Mouse (Mus musculus): Measurements from ENCODE around the gene Ube2g2. TPM values are rescaled to one million over a fixed set of nuclear protein-coding genes. Genes with fewer than 3 reads are reported as not detected.

Gene Ube2g2
- total RNA-seq, 2 experiments from 2014 or later, result 6.1 to 10.5 TPM

DNA sequence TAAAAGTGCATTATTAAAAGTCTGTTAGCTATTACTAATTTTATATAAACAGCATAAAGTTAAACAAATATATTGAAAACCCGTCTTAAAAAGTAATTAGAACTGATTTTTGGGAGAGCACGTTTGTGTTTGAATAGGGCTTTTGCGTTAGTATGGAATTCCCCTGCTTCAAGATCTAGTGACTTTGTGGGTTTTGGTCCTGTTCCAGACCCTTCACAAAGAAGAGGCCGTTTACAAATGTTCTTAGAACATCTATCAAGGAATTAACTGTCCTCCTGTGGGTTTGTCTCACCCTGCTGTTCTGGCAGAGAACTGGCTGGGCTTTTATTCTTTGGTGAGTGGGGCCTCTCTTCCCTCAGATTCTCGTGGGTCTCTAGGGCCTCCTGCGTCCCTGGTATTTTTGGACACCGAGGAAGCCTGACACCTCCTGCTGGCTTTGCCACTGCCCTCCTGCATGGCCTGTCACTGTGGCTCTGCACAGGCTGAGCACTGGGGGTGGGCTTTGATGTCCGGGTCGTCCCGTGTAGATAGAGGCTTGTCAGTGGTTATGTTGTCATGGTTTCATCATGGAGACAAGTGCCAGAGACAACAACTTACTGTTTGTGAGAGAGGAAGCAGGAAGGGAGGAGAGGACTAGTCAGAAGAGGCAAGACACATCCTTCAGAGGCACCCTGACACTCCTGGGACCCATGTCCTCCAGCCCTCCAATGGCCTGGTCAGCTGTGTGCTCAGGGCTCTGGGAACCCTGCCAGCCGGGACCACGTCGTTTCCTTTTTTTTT lies 12.6 kb downstream of the Ube2g2 start:
- ATAC-seq (replicated peaks; ENCODE audit: low FRiP score, poor library complexity, severe bottlenecking), result no peak

- no peak for ATAC-seq (replicated peaks; ENCODE audit: low FRiP score, poor library complexity, severe bottlenecking)
These were observed 14.3 kb downstream of the Ube2g2 start for GRCm38 (mm10) chr10:77636234-77636922.

- ATAC-seq (replicated peaks; ENCODE audit: low FRiP score, poor library complexity, severe bottlenecking), result no peak
These were observed 16.9 kb downstream of the Ube2g2 start for GRCm38 (mm10) chr10:77638956-77639355.

GRCm38 (mm10) chr10:77643160-77643559 lies 21.1 kb downstream of the Ube2g2 start:
- ATAC-seq (replicated peaks; ENCODE audit: low FRiP score, poor library complexity, severe bottlenecking), result no peak

GRCm38 (mm10) chr10:77645571-77645970 lies 23.5 kb downstream of the Ube2g2 start:
- no peak for ATAC-seq (replicated peaks; ENCODE audit: low FRiP score, poor library complexity, severe bottlenecking)

- no peak for ATAC-seq (replicated peaks; ENCODE audit: low FRiP score, poor library complexity, severe bottlenecking)
These were observed 25.4 kb downstream of the Ube2g2 start for GRCm38 (mm10) chr10:77647461-77647860.

DNA sequence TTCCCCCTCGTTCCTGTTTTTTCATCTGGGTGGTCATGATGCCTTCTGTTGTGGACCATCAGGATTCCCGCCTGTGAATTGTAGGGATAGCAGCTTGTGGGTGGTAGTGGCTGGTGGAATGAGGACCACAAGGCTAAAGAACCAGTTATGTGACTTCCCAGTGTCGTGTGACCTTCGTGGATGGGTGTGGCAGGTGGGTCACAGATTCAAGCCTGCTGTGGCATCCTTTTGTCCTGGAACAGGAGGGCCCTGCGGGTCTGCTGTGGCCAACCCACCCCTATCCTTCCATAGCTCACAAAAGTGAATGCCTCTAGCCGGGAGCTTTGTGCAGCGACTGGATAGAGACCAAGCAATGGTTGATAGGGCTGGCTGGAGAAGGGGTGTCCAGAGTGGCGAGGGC lies 25.8 kb downstream of the Ube2g2 start:
- ATAC-seq (replicated peaks; ENCODE audit: low FRiP score, poor library complexity, severe bottlenecking), result no peak

DNA sequence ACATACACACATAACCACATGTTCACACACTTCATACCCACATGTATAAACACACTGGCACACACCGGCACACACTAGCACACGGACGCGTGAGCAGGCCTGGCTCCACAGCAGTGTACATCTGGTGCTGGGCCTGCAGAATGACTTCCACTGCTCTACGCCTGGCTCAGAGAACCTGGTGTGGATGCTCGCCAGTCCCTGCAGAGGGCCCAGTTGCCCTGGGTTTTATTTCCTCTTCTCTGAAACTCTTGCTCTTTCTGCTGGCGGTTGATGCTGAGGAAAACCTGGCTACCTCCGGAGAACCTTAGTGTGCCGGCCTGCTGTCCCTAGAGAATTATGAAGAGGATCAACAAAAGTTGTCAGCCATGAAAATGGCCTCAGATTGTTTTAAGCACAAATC lies 30.0 kb downstream of the Ube2g2 start:
- no peak for ATAC-seq (replicated peaks; ENCODE audit: low FRiP score, poor library complexity, severe bottlenecking)

GRCm38 (mm10) chr10:77658286-77658994 lies 36.4 kb downstream of the Ube2g2 start:
- no peak for ATAC-seq (replicated peaks; ENCODE audit: low FRiP score, poor library complexity, severe bottlenecking)

DNA sequence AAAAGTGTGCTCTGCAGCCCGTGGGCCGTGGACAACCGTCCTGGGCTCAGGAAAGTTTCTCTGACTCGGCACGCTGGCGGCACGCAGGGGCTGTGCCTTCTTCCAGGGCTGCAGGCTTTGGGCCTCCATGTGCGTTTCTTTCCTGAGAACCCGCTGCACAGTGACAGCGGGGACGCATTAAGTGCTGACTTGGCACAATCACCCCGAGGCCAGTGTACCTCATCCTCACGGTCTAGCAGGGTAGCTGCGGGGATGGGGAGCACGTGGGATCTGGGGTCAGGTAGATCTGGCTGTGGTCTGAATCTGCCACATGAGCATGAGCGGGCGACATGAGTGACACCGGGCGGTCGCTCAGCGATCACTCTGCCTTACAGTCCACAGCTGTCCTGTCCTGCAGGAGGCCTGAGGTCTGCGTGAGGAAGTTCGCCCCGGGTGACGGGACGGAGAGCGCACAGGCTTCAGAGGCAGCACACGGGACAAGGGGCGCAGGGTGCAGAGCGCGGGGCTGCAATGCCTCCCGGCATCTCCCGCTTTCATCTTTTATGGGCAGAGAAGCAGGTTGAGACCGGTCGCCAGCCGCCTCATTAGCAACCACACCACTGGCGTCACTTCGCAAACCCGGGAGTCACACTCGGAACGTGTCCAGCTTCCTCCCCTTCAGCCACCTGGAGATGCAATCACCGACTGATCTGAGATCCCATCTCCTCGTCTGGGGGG lies 42.0 kb downstream of the Ube2g2 start:
- ATAC-seq (replicated peaks; ENCODE audit: low FRiP score, poor library complexity, severe bottlenecking), result no peak

- ATAC-seq (replicated peaks; ENCODE audit: low FRiP score, poor library complexity, severe bottlenecking), result no peak
These were observed 44.3 kb downstream of the Ube2g2 start for GRCm38 (mm10) chr10:77666342-77666741.

- no peak for ATAC-seq (replicated peaks; ENCODE audit: low FRiP score, poor library complexity, severe bottlenecking)
These were observed 45.3 kb downstream of the Ube2g2 start for GRCm38 (mm10) chr10:77667402-77667801.

- no peak for ATAC-seq (replicated peaks; ENCODE audit: low FRiP score, poor library complexity, severe bottlenecking)
These were observed 48.6 kb downstream of the Ube2g2 start for GRCm38 (mm10) chr10:77670710-77671109.

DNA sequence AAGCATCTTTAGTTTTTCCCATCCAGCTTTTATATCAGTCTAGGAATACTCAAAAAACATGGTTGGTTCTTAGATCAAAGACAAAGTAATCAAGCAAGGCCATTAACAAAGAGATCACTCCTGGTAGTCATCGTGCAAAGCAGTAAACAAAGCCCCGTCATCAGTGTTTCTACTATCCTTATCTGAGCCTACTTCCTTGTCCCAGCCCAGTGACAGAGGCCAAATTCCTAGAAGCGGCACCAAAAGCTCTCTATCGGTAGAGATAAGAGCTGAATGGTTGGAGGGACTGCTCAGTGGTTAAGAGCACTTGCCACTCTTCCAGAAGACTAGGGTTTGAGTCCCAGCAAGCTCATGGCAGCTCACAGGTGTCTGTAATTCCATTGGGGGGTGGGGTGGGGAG lies 49.4 kb downstream of the Ube2g2 start:
- ATAC-seq (replicated peaks; ENCODE audit: low FRiP score, poor library complexity, severe bottlenecking), result no peak

- no peak for ATAC-seq (replicated peaks; ENCODE audit: low FRiP score, poor library complexity, severe bottlenecking)
These were observed 51.7 kb downstream of the Ube2g2 start for GRCm38 (mm10) chr10:77673765-77674164.

DNA sequence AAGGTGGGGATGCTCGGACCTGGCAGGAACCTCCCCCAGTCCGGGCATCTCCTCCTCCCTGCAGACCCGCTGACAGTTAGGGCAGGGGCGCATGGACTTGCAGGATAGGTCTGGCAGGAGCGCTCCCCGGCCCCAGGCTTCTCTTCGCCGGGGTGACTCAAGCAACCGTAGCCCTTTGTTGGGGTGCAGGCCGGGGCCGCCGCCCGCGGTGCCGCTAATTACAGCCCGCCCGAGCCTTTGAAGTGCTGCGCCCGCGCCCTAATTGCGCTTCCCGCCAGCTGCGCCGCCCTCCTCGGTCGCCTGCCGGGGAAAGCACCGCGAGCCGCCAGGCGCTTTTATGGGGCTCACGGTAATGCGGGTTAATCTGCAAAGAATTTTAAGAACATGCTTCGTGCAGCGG lies 55.5 kb downstream of the Ube2g2 start:
- ATAC-seq (replicated peaks; ENCODE audit: low FRiP score, poor library complexity, severe bottlenecking), result no peak

DNA sequence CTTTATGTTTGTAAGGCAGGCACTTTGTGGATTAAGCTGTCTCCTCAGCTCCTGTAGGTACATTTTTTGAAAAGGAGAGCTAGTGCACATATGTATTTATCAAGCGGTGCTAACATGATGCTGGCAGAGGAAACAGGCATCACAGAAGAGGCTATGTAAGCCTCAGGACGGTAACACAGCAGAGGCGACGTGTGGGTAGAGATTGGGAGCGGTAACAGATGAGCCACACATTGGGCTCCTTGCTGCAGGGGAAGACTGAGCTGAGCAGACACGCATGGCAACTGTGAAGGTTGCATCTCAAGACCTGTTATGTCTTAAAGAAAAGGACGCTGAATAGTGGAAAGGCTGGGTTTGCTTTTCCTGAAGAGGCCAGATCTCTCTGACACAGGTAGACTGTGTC lies 60.9 kb downstream of the Ube2g2 start:
- ATAC-seq (replicated peaks; ENCODE audit: low FRiP score, poor library complexity, severe bottlenecking), result no peak

DNA sequence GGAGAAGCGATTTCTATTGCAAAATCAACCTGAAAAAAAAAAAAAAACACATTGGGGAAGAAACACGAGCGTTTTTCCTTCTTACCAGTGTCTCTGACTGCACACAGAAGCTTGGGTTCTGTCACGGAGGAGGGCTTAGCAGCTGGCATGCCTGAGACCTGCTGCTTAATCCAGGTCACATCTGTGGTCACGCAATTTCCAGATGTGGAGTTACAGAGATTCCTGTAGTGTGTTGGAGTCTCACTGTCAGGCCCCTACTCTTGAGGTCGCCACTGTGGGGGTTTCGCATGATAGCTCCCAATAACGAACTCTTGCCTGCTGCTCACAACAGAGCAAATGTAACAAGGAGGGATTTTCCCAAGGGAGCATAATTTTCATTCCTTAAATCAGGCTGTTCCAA lies 62.1 kb downstream of the Ube2g2 start:
- no peak for ATAC-seq (replicated peaks; ENCODE audit: low FRiP score, poor library complexity, severe bottlenecking)

DNA sequence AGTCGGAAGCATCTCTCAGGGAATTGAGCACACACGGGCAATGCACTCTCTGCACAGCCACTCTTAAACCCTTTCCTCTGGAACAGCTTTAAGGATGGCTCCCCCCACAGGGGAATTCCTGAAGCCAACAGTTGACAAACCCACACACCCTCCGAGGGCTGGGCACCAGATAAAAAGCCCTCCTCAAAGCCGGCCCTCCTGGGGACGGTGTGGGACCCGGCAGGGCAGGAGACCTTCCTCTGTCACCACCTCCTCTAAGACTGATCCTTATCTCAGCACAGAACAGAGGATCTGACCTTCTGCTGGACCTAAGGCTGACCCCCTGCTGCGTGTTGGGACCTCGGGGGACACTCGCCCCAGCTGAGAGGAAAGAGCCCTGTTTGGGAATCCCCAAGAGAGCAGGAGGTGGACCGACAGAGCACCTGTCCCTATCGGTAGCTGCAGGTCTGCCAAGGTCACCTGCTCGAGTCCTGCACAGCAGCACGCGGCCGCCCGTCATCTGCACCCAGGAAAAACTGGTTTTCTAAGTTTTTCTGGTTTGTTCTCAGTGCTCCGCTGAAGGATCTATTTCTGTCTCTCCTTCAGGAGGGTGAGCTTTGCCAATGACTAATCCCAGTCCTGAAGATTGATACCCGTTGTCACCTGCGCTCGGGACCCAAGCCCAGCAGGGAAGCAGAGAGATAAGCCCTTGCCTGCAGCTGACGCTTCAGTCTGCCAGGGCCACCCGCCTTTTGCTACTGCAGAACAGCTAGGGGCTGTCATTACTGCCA lies 64.0 kb downstream of the Ube2g2 start, which contains the start of gene Tspear:
TSS of gene Tspear (plus strand) at position 675 of the 770 bp plus-strand sequence.
- ATAC-seq (replicated peaks; ENCODE audit: low FRiP score, poor library complexity, severe bottlenecking), result no peak

Measured in erythroblast, adult 5-6 weeks (primary cell).